Mouse (Mus musculus): ENCODE measurements around the gene Rab19.
"Not testable (repeated sequence)": the region's sequence is repeated elsewhere in the genome, so short reads cannot be mapped to it uniquely, and the experiment has no call there.

- TF ChIP-seq CTCF (conservative IDR thresholded peaks at IDR 0.05; ENCODE audit: insufficient read depth, insufficient read length, low read depth, low read length); POLR2A (IDR thresholded peaks at IDR 0.05; ENCODE audit: low read depth, low read length): not testable (repeated sequence)
Measured at GRCm38 (mm10) chr6:39359207-39359606, 21.8 kb upstream of the Rab19 start.

Data from kidney, adult 2 months (tissue).